Mouse (Mus musculus) hindbrain, embryonic 13.5 days (tissue): ENCODE measurements around the gene Rhd. TPM values are rescaled to one million over a fixed set of nuclear protein-coding genes. Genes with fewer than 3 reads are reported as not detected.
"Not testable (repeated sequence)": the region's sequence is repeated elsewhere in the genome, so short reads cannot be mapped to it uniquely, and the experiment has no call there.

Source experiments
- ATAC-seq: fragments of 200-750 bp; cut with Nextera tagmentation; 2 replicates; pipeline ENCODE4 v1.8.0; 2017; ENCODE audit warnings: moderate TSS enrichment; ENCODE audit not compliant: low FRiP score
- H3K27ac ChIP-seq: fragments of 300-500 bp; sonication (generic); 2 replicates; pipeline ENCODE4 v1.5.1; 2015; ENCODE audit warnings: inconsistent platforms, mild to moderate bottlenecking, moderate library complexity
- H3K27me3 ChIP-seq: fragments of 300-500 bp; sonication (generic); 2 replicates; pipeline ENCODE4 v1.6.1; 2015; ENCODE audit warnings: mild to moderate bottlenecking, inconsistent platforms
- H3K36me3 ChIP-seq: fragments of 300-500 bp; sonication (generic); 2 replicates; pipeline ENCODE4 v1.6.1; 2015; ENCODE audit warnings: mild to moderate bottlenecking, inconsistent platforms
- H3K4me1 ChIP-seq: fragments of 300-500 bp; sonication (generic); replicated peaks from 2 replicates; pipeline ENCODE4 v1.6.1; 2015; ENCODE audit warnings: inconsistent platforms
- H3K4me2 ChIP-seq: fragments of 300-500 bp; sonication (generic); 2 replicates; pipeline ENCODE4 v1.6.1; 2015; ENCODE audit warnings: inconsistent platforms, mild to moderate bottlenecking, moderate library complexity
- H3K4me3 ChIP-seq: fragments of 300-500 bp; sonication (generic); 2 replicates; pipeline ENCODE4 v1.5.1; 2015; ENCODE audit warnings: mild to moderate bottlenecking, inconsistent platforms
- H3K9ac ChIP-seq: fragments of 300-500 bp; sonication (generic); 2 replicates; pipeline ENCODE4 v1.6.1; 2015; ENCODE audit warnings: mild to moderate bottlenecking, inconsistent platforms
- H3K9me3 ChIP-seq: fragments of 300-500 bp; sonication (generic); 2 replicates; pipeline ENCODE4 v1.6.1; 2016; ENCODE audit warnings: inconsistent platforms
- WGBS: fragments of 180-500 bp; shearing (Covaris S2); methylation state at CpG from one replicate; pipeline ENCODE4 v1.1.7; 2015; 5-methylcytosine and 5-hydroxymethylcytosine counted together
- polyA plus RNA-seq: library from polyadenylated mRNA; unstranded; fragments of >200 nt; fragmentation: Nextera tagmentation; extraction: Ambion mirVana; gene quantifications from 2 replicates; pipeline ENCODE4 v1.2.1, GENCODE M21; 2015

The Rhd gene
- 1.3 and 2.3 TPM in 2 replicates for polyA plus RNA-seq

GRCm38 (mm10) chr4:134863937-134864729 lies at the start of gene Rhd:
Gene Rhd, plus strand, starts transcription at chr4:134864536.
- H3K4me3 ChIP-seq, result no peak within 1 kb of the TSS
- no peak within 1 kb of the TSS for H3K27ac ChIP-seq
- ATAC-seq, result no peak
- peaks cover 15% of the 10 kb centered on the region for H3K27me3 ChIP-seq
- no peak within 1 kb of the TSS for H3K9ac ChIP-seq
- peaks cover 7% of the 10 kb centered on the region; the same call in 1 of the 2 replicates for H3K4me1 ChIP-seq
- H3K36me3 ChIP-seq, result no peaks in the 10 kb centered on the region
- WGBS, result 74% methylated on average over 14 of the region's 14 CpGs
- no peak within 1 kb of the TSS for H3K4me2 ChIP-seq
- H3K9me3 ChIP-seq, result no peaks in the 10 kb centered on the region

GRCm38 (mm10) chr4:134817706-134818105 lies 46.6 kb upstream of the Rhd start:
- no peak overlapping the region for H3K4me3 ChIP-seq
- 92% methylated on average over 4 of the region's 4 CpGs for WGBS
- H3K4me1 ChIP-seq, result peaks cover 3% of the 10 kb centered on the region
- no peak overlapping the region for H3K4me2 ChIP-seq
- H3K36me3 ChIP-seq, result peaks cover 24% of the 10 kb centered on the region
- H3K9me3 ChIP-seq, result no peaks in the 10 kb centered on the region
- ATAC-seq, result no peak
- no peak overlapping the region for H3K27ac ChIP-seq
- no peak overlapping the region for H3K9ac ChIP-seq
- no peaks in the 10 kb centered on the region for H3K27me3 ChIP-seq

GRCm38 (mm10) chr4:134821061-134821460 lies 43.3 kb upstream of the Rhd start:
- 89% methylated on average over 1 of the region's 1 CpGs for WGBS
- Histone ChIP-seq H3K4me1 (peaks cover 9% of the 10 kb centered on the region; the same call in 1 of the 2 replicates), H3K36me3 (peaks cover 27% of the 10 kb centered on the region), H3K4me3 (no peak overlapping the region), H3K9ac (no peak overlapping the region), H3K27ac (no peak overlapping the region), H3K27me3 (no peaks in the 10 kb centered on the region), H3K4me2 (no peak overlapping the region), H3K9me3 (no peaks in the 10 kb centered on the region)
- ATAC-seq, result no peak

- H3K27me3 ChIP-seq, result no peaks in the 10 kb centered on the region
- peaks cover 42% of the 10 kb centered on the region for H3K36me3 ChIP-seq
- no peak overlapping the region for H3K27ac ChIP-seq
- H3K4me2 ChIP-seq, result no peak overlapping the region
- H3K4me3 ChIP-seq, result no peak overlapping the region
- no peak overlapping the region for H3K9ac ChIP-seq
- peaks cover 9% of the 10 kb centered on the region; the same call in 1 of the 2 replicates for H3K4me1 ChIP-seq
- WGBS, result 70% methylated on average over 2 of the region's 2 CpGs
- no peaks in the 10 kb centered on the region for H3K9me3 ChIP-seq
- no peak for ATAC-seq
Measured at GRCm38 (mm10) chr4:134823560-134823959, 40.8 kb upstream of the Rhd start.

- 95% methylated on average over 11 of the region's 11 CpGs for WGBS
- H3K36me3 ChIP-seq, result peaks cover 53% of the 10 kb centered on the region
Measured at GRCm38 (mm10) chr4:134825864-134826263, 38.5 kb upstream of the Rhd start.

GRCm38 (mm10) chr4:134826348-134826747 lies 38.0 kb upstream of the Rhd start:
- no peak for ATAC-seq
- Histone ChIP-seq H3K4me3 (no peak overlapping the region), H3K27me3 (no peaks in the 10 kb centered on the region), H3K9me3 (no peaks in the 10 kb centered on the region), H3K27ac (no peak overlapping the region), H3K36me3 (peaks cover 56% of the 10 kb centered on the region), H3K4me1 (peaks cover 9% of the 10 kb centered on the region; the same call in 1 of the 2 replicates), H3K9ac (no peak overlapping the region), H3K4me2 (no peak overlapping the region)

More at GRCm38 (mm10) chr4:134825864-134826263, 38.5 kb upstream of the Rhd start:
- H3K4me3 ChIP-seq, H3K4me1 ChIP-seq, H3K27me3 ChIP-seq, H3K9ac ChIP-seq, H3K27ac ChIP-seq, H3K4me2 ChIP-seq, H3K9me3 ChIP-seq, ATAC-seq: not testable (repeated sequence)

GRCm38 (mm10) chr4:134827806-134828205 lies 36.5 kb upstream of the Rhd start:
- Histone ChIP-seq H3K36me3 (peaks cover 57% of the 10 kb centered on the region), H3K4me2 (no peak overlapping the region), H3K27ac (no peak overlapping the region), H3K9ac (no peak overlapping the region), H3K4me1 (0 out of 2 replicates have a peak, but pooled peaks cover 6% of the 10 kb centered on the region), H3K9me3 (no peaks in the 10 kb centered on the region), H3K27me3 (no peaks in the 10 kb centered on the region), H3K4me3 (no peak overlapping the region)
- 92% methylated on average over 11 of the region's 11 CpGs for WGBS
- ATAC-seq, result no peak

GRCm38 (mm10) chr4:134831934-134832333 lies 32.4 kb upstream of the Rhd start:
- peaks cover 52% of the 10 kb centered on the region for H3K36me3 ChIP-seq
- H3K4me2 ChIP-seq, result no peak overlapping the region
- no peak for ATAC-seq

GRCm38 (mm10) chr4:134835486-134835885 lies 28.9 kb upstream of the Rhd start:
- H3K4me2 ChIP-seq, result no peak overlapping the region
- no peak overlapping the region for H3K9ac ChIP-seq
- H3K9me3 ChIP-seq, result no peaks in the 10 kb centered on the region
- no peak overlapping the region for H3K4me3 ChIP-seq
- peaks cover 30% of the 10 kb centered on the region for H3K36me3 ChIP-seq
- H3K4me1 ChIP-seq, result peaks cover 5% of the 10 kb centered on the region; the same call in 1 of the 2 replicates
- no peak overlapping the region for H3K27ac ChIP-seq
- no peaks in the 10 kb centered on the region for H3K27me3 ChIP-seq
- ATAC-seq, result no peak
- WGBS, result 95% methylated on average over 4 of the region's 4 CpGs

More at GRCm38 (mm10) chr4:134831934-134832333, 32.4 kb upstream of the Rhd start:
- Histone ChIP-seq H3K9ac (no peak overlapping the region), H3K9me3 (no peaks in the 10 kb centered on the region), H3K27ac (no peak overlapping the region), H3K27me3 (no peaks in the 10 kb centered on the region), H3K4me1 (no peaks in the 10 kb centered on the region), H3K4me3 (no peak overlapping the region)
- WGBS, result 92% methylated on average over 3 of the region's 3 CpGs

GRCm38 (mm10) chr4:134838221-134838620 lies 26.1 kb upstream of the Rhd start:
- H3K36me3 ChIP-seq, result peaks cover 15% of the 10 kb centered on the region
- H3K27me3 ChIP-seq, result no peaks in the 10 kb centered on the region
- no peak for ATAC-seq
- H3K9ac ChIP-seq, result no peak overlapping the region
- H3K27ac ChIP-seq, result no peak overlapping the region
- H3K4me3 ChIP-seq, result no peak overlapping the region
- no peaks in the 10 kb centered on the region for H3K9me3 ChIP-seq
- peaks cover 5% of the 10 kb centered on the region; the same call in 1 of the 2 replicates for H3K4me1 ChIP-seq
- no peak overlapping the region for H3K4me2 ChIP-seq
- WGBS, result 84% methylated on average over 1 of the region's 1 CpGs

GRCm38 (mm10) chr4:134838706-134839105 lies 25.6 kb upstream of the Rhd start:
- not testable (repeated sequence) for H3K9ac ChIP-seq, H3K4me3 ChIP-seq, ATAC-seq, H3K27me3 ChIP-seq, H3K27ac ChIP-seq, H3K9me3 ChIP-seq, H3K4me1 ChIP-seq, H3K4me2 ChIP-seq
- WGBS, result 85% methylated on average over 3 of the region's 3 CpGs
- H3K36me3 ChIP-seq, result peaks cover 12% of the 10 kb centered on the region

GRCm38 (mm10) chr4:134840231-134840630 lies 24.1 kb upstream of the Rhd start:
- no peak for ATAC-seq
- H3K4me1 ChIP-seq, result peaks cover 5% of the 10 kb centered on the region; the same call in 1 of the 2 replicates
- 94% methylated on average over 1 of the region's 1 CpGs for WGBS
- no peak overlapping the region for H3K9ac ChIP-seq
- no peaks in the 10 kb centered on the region for H3K9me3 ChIP-seq
- H3K27ac ChIP-seq, result no peak overlapping the region
- peaks cover 7% of the 10 kb centered on the region for H3K36me3 ChIP-seq
- H3K4me2 ChIP-seq, result no peak overlapping the region
- no peak overlapping the region for H3K4me3 ChIP-seq
- no peaks in the 10 kb centered on the region for H3K27me3 ChIP-seq

- Histone ChIP-seq H3K27me3 (no peaks in the 10 kb centered on the region), H3K27ac (no peak overlapping the region), H3K36me3 (no peaks in the 10 kb centered on the region), H3K9ac (no peak overlapping the region), H3K9me3 (no peaks in the 10 kb centered on the region), H3K4me2 (no peak overlapping the region), H3K4me3 (no peak overlapping the region), H3K4me1 (peaks cover 27% of the 10 kb centered on the region)
- no peak for ATAC-seq
- 94% methylated on average over 4 of the region's 4 CpGs for WGBS
Measured at GRCm38 (mm10) chr4:134843566-134843965, 20.8 kb upstream of the Rhd start.
